Mouse (Mus musculus) heart, embryonic 16.5 days (tissue): ENCODE measurements around the gene Vrk1. TPM values are rescaled to one million over a fixed set of nuclear protein-coding genes. Genes with fewer than 3 reads are reported as not detected.

Source experiments
- ATAC-seq: fragments of 200-750 bp; cut with Nextera tagmentation; replicated peaks from 2 replicates; pipeline ENCODE4 v1.8.0; 2017; ENCODE audit warnings: moderate number of reproducible peaks; ENCODE audit not compliant: insufficient read depth, low FRiP score; ENCODE audit errors: extremely low read depth
- H3K27ac ChIP-seq: fragments of 300-500 bp; sonication (generic); 2 replicates; pipeline ENCODE4 v1.5.1; 2014; ENCODE audit warnings: mild to moderate bottlenecking, low read length, control low read depth, moderate library complexity
- H3K27me3 ChIP-seq: fragments of 300-500 bp; sonication (generic); 2 replicates; pipeline ENCODE4 v1.6.1; 2014; ENCODE audit warnings: low read length, mixed read lengths; ENCODE audit not compliant: control insufficient read depth, insufficient read depth
- H3K36me3 ChIP-seq: fragments of 300-500 bp; sonication (generic); 2 replicates; pipeline ENCODE4 v1.6.1; 2014; ENCODE audit not compliant: control insufficient read depth, insufficient read depth
- H3K4me1 ChIP-seq: fragments of 300-500 bp; sonication (generic); 2 replicates; pipeline ENCODE4 v1.6.1; 2014; ENCODE audit warnings: low read length, mixed read lengths; ENCODE audit not compliant: control insufficient read depth, insufficient read depth
- H3K4me2 ChIP-seq: fragments of 300-500 bp; sonication (generic); 2 replicates; pipeline ENCODE4 v1.6.1; 2014; ENCODE audit warnings: low read depth, mild to moderate bottlenecking, control low read depth, low read length
- H3K4me3 ChIP-seq: fragments of 300-500 bp; sonication (generic); 2 replicates; pipeline ENCODE4 v1.5.1; 2014; ENCODE audit warnings: mild to moderate bottlenecking, control low read depth, low read length
- H3K9ac ChIP-seq: fragments of 300-500 bp; sonication (generic); 2 replicates; pipeline ENCODE4 v1.6.1; 2014; ENCODE audit warnings: low read length, control low read depth
- H3K9me3 ChIP-seq: fragments of 300-500 bp; sonication (generic); replicated peaks from 2 replicates; pipeline ENCODE4 v1.6.1; 2016; ENCODE audit warnings: low read length; ENCODE audit not compliant: control insufficient read depth
- WGBS: fragments of 180-500 bp; shearing (Covaris S2); extraction: QIAGEN DNeasy Blood & Tissue Kit; methylation state at CpG from one replicate; pipeline ENCODE4 v1.1.7; 2014; 5-methylcytosine and 5-hydroxymethylcytosine counted together
- polyA plus RNA-seq: library from polyadenylated mRNA; unstranded; fragments of >200 nt; fragmentation: Nextera tagmentation; extraction: Ambion mirVana; gene quantifications from 2 replicates; pipeline ENCODE4 v1.2.1, GENCODE M21; 2015

Vrk1 gene
- 40.8 and 50.5 TPM in 2 replicates for polyA plus RNA-seq

DNA sequence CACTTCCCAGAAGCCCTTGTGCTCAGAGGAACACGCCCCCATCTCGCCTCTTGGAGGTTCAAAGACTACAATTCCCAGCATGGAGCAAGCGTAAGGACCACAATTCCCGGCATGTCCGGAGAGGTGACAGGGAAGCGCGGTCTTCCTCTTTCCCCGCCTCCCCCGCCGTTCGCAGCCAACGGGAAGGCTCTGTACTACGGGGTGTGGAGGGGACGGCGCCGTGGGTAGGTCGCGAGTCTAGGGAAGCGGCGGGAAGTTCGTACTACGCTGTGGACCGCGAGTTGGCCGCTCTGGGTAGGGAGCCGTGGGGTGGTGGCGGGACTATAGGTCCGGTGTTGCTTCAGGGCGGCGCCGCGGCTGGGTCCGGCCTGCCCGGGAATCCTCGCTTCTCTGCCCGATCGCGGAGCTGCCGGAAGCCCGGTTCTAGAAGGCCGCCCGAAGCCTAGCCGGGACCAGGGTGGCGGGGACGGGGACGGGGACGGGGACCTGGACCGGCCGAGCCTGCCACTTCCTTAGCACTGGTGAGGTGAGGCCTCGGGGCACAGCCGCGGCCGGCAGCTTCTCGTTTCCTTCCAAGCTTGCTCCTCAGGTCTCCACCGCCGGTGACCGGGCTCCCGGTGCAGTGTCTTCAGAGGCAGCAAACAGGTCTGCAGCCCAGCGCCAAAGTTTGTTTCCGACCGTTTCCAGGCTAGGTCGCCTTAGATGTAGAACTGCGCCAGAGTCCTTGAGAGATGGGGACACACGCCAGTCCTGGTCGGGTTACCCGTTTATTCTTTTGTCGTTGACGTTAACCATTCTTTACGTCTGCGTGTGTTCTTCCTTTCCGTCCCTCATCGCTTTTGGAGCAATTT is at the start of gene Vrk1:
Vrk1 (plus strand) TSS at position 164 of the 851 bp plus-strand sequence.
- WGBS: under 1% methylated on average over 72 of the region's 72 CpGs
- Histone ChIP-seq H3K4me1 (peaks cover 15% of the 10 kb centered on the region), H3K27ac (peak within 1 kb of the TSS; percentile 88), H3K4me3 (peak within 1 kb of the TSS; percentile 75), H3K9me3 (0 out of 2 replicates have a peak, but pooled peaks cover 2% of the 10 kb centered on the region), H3K27me3 (no peaks in the 10 kb centered on the region), H3K36me3 (0 out of 2 replicates have a peak, but pooled peaks cover under 1% of the 10 kb centered on the region), H3K4me2 (peak within 1 kb of the TSS; percentile 73), H3K9ac (peak within 1 kb of the TSS; percentile 79)
- ATAC-seq: peak; percentile 98

DNA sequence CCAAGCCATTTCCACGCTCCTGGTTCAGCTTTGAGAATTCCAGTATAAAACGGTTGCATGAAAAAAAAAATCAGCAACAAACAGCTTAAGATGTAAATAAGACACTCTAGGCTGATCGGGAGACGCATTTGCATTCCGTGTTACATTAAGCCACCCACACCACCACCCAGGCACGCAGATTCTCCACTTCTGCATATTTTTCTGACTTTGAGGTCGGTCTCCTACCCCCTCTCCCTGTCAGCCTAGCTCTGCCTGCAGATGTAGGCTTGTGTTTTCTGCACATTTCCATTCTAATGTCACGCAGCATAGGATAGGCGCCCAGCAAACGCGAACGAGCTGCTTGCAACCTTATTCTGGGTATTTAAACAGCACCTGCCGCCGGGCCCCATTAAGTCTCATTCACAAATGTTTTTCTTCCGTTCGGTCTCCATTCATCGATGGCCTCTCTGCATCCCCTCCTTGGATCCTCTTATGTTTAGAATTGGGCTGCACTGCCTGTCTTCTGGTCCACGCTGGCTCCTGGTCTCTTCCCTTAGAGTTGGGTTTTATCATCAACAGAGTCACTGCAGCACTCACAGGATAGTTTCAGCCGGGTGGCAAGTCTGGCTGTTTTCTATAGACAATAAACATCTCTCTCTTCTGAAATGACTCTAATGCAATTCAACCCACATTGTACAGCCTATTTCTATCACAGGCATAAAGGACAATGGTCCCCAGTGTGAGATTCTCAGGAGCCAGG is 49.3 kb upstream of the Vrk1 start:
- H3K36me3 ChIP-seq: no peaks in the 10 kb centered on the region
- H3K4me1 ChIP-seq: peaks cover 10% of the 10 kb centered on the region
- no peak overlapping the region for H3K4me3 ChIP-seq
- H3K27me3 ChIP-seq: peaks cover 20% of the 10 kb centered on the region
- H3K9ac ChIP-seq: no peak overlapping the region
- ATAC-seq: no peak
- WGBS: 20% methylated on average over 19 of the region's 19 CpGs
- no peaks in the 10 kb centered on the region; the same call in 1 of the 2 replicates for H3K9me3 ChIP-seq
- no peak overlapping the region for H3K4me2 ChIP-seq
- no peak overlapping the region for H3K27ac ChIP-seq

DNA sequence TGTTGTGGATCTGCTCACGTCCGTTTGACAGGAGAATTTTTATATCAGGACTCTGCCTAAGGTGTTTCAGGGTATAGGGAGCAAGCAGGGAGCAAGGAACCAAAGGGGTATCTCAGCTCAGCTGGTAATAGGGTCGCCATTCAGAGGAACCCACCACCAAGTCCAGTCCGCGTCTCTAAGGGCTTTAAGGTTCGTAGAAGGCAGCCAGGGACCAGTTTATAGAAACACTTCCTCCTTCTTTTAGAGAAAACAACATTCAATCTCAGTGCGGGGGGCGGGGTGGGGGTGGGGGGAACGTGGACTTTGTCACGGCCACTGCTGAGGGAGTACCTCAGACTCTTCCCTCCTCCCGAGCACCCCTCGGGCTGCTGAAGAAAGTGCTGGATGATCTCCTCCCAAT is 48.4 kb upstream of the Vrk1 start:
- ATAC-seq: no peak
- H3K27ac ChIP-seq: no peak overlapping the region
- H3K4me2 ChIP-seq: peak overlapping the region; percentile 99
- peak overlapping the region; percentile 80 for H3K4me3 ChIP-seq
- H3K27me3 ChIP-seq: peaks cover 20% of the 10 kb centered on the region
- no peaks in the 10 kb centered on the region; the same call in 1 of the 2 replicates for H3K9me3 ChIP-seq
- H3K9ac ChIP-seq: no peak overlapping the region
- WGBS: 7% methylated on average over 12 of the region's 12 CpGs
- peaks cover 3% of the 10 kb centered on the region; the same call in 1 of the 2 replicates for H3K4me1 ChIP-seq
- no peaks in the 10 kb centered on the region for H3K36me3 ChIP-seq

DNA sequence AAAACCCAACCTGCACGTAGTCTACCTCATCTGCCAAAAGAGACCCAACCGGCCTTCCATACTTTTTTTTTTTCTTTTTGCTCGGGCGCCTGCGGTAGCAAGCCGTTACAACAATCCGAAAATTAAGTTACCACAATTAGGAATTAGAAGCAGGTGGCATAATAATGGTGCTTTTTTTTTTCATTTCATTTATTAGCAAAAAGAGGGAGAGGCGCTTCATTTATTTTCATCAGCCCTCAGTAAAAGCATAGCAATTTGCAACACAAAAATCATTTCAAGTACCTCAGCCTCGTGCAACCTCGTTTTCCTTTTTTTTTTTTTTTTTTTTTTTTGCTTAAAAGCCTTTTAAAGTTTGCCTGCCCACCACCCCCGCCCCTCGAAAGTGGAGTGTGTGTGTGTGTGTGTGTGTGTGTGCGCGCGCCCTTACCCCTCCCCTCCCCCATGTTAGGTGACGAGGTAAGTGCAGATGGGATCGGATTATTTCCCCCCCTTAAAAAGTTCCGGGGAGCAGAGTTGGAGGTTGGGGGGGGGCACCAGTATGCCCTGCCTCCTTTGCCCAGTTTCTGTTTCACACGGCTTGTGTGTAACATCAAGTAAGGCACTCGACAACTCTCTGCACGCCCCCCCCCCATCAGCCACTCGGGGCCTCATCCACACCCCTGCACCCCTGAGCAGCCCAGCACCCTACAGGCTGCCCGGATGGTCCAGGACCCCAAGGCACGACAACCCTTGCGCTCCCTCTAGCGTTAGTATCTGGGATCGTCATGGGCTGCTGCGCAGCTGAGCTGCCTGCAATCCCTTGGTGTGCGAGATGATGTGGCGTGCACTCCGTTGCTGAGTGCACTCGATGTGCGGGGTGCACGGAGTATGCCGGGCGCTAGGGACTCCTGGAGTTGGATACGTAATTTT is 47.7 kb upstream of the Vrk1 start:
- Histone ChIP-seq H3K4me3 (peak overlapping the region; percentile 80), H3K4me2 (peak overlapping the region; percentile 99), H3K36me3 (no peaks in the 10 kb centered on the region), H3K9ac (peak overlapping the region; percentile 71), H3K9me3 (no peaks in the 10 kb centered on the region; the same call in 1 of the 2 replicates), H3K4me1 (peaks cover 3% of the 10 kb centered on the region; the same call in 1 of the 2 replicates), H3K27me3 (peaks cover 20% of the 10 kb centered on the region), H3K27ac (no peak overlapping the region)
- 1% methylated on average over 37 of the region's 37 CpGs for WGBS
- ATAC-seq: peak; percentile 95

DNA sequence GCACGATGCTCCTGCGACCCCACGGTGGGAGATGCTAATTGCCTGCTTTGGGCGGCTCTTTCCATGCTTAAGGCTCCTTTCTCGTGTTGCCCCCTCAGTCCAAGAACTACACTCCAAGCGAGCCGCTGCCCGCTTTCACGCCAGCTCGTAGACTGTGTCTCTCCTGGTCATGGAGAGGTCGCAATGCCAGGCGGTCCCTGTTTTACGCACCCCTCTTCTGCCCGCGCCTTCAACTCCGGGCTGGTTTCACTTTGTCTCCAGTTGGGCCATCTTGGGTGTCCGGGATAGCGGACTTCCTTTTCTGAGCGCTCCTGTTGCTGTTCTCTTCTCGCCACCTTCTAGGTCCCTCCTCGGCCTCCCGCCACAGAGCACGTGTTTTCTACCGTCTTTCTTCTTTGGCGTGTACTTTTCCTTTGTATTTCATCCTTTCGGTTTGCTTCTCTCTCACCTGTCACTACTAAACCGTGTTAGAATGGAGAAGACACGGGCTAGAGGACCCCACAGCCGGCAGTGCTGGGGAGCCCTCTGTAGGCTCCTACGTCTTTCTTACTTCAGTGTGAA is 46.9 kb upstream of the Vrk1 start:
- H3K36me3 ChIP-seq: no peaks in the 10 kb centered on the region
- H3K9me3 ChIP-seq: no peaks in the 10 kb centered on the region; the same call in 1 of the 2 replicates
- H3K9ac ChIP-seq: peak overlapping the region; percentile 71
- peaks cover 19% of the 10 kb centered on the region for H3K27me3 ChIP-seq
- H3K4me3 ChIP-seq: peak overlapping the region; percentile 80
- WGBS: 3% methylated on average over 30 of the region's 30 CpGs
- H3K4me2 ChIP-seq: peak overlapping the region; percentile 99
- H3K4me1 ChIP-seq: peaks cover 6% of the 10 kb centered on the region; the same call in 1 of the 2 replicates
- H3K27ac ChIP-seq: no peak overlapping the region
- ATAC-seq: 0 out of 2 replicates have a peak, but pooled peaks have one; percentile 38

DNA sequence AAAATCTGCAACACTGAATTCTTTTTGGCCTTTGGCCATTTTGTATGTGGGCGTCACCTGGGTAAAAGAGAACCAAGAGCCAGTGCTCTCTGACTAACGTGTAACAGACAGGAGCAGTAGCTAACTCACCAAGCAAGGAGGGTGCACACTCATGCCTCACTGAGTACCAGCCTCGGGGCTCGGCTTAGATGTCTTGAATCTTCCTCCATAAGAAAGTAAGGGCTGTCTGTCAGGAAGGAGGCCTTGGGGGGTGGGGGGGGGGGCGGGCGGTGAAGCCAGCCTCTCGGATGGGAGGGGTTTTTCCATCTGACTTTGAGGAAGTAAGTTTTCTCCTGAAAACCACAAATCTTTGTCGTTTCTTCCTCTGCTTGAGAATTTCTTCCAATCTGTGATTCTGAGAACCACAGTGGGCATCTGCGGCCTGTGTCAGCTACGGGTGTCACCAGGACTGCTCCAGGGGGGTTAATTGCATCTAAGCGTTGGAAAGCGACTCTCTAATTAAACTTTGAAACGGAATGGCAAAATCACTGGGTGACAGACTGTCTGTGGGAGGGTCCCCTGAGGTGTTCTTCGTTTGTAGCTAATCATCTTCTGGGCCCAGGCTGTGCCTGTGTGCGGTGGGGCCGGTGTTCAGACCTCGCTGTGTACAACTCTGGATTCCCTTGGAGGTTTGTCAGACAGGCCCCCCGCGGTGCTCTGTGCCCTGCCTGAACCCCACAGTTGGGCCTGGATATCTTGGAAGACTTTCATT is 43.0 kb upstream of the Vrk1 start:
- peaks cover 6% of the 10 kb centered on the region; the same call in 1 of the 2 replicates for H3K4me1 ChIP-seq
- H3K27ac ChIP-seq: no peak overlapping the region
- no peak for ATAC-seq
- H3K36me3 ChIP-seq: no peaks in the 10 kb centered on the region
- WGBS: 54% methylated on average over 19 of the region's 19 CpGs
- H3K27me3 ChIP-seq: peaks cover 2% of the 10 kb centered on the region; the same call in 1 of the 2 replicates
- H3K4me3 ChIP-seq: no peak overlapping the region
- no peaks in the 10 kb centered on the region; the same call in 1 of the 2 replicates for H3K9me3 ChIP-seq
- peak overlapping the region; percentile 58 for H3K4me2 ChIP-seq
- no peak overlapping the region for H3K9ac ChIP-seq

DNA sequence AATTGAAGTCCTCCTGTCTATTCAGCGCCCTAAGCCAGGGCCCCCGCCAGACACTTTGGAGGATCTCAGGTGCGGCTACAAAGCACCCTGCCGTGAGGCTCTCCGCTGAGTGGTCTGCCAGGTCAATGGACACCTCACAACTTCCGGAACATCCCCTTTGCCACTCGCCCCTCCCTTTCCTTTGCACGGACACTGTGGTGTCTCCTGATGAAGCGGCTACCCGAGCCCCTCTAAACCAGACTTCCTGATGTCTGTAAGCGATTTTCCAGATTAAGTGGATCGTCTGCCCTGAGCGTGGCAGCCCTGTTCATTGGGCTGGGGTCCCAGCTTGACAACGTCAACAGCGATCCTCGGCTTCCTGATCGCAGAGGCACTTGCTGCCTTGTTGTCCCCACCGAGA is 42.2 kb upstream of the Vrk1 start:
- ATAC-seq: no peak
- H3K36me3 ChIP-seq: no peaks in the 10 kb centered on the region
- H3K27me3 ChIP-seq: no peaks in the 10 kb centered on the region
- H3K27ac ChIP-seq: no peak overlapping the region
- H3K9me3 ChIP-seq: peaks cover 3% of the 10 kb centered on the region; the same call in 1 of the 2 replicates
- 10% methylated on average over 18 of the region's 18 CpGs for WGBS
- peak overlapping the region; percentile 33 for H3K4me3 ChIP-seq
- H3K4me1 ChIP-seq: peaks cover 6% of the 10 kb centered on the region; the same call in 1 of the 2 replicates
- peak overlapping the region; percentile 9; the same call in 1 of the 2 replicates for H3K9ac ChIP-seq
- H3K4me2 ChIP-seq: peak overlapping the region; percentile 58
